Mouse (Mus musculus): ENCODE measurements around the gene Sdk2.

Gene Sdk2

DNA sequence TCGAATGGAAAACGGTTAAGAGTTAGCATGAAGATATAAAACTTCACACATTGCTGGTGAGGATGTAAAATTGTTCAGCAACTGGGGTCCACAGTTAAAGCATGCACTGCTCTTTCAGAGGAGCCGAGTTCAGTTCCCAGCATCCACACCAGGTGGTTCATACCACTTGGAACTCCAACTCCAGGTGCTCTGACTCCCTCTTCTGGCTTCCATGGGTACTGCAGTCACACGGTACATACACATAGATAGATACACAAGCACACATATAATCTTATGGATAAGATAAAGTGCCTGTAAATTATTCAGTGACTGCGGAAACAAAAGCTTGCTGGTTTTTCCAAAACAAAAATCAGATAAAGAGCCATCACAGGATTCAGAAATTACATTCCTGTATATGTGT, 19.9 kb downstream of the Sdk2 start:
- no peak for DNase-seq (ENCODE audit: low spot score in 2 of 2)

DNA sequence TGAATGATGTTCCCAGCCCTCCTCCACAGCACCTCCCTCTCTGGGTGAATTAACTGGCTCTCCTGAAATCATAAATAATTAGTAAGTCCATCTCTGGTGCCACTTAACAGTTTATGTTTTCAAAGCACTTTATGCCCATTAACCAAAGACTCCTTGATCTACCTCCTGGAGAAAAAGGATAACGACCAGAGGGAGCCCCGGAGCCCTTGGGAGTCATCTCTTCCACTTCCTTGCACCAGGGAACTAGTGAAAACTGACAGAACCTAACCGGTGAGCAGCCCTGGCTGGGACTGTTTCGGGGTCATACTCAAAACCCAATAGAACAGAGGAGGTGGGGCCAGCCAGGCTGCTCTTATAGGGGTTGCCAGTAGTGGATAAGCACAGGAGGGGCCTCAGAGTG, 22.5 kb downstream of the Sdk2 start:
- DNase-seq (ENCODE audit: low spot score in 2 of 2): no peak

DNA sequence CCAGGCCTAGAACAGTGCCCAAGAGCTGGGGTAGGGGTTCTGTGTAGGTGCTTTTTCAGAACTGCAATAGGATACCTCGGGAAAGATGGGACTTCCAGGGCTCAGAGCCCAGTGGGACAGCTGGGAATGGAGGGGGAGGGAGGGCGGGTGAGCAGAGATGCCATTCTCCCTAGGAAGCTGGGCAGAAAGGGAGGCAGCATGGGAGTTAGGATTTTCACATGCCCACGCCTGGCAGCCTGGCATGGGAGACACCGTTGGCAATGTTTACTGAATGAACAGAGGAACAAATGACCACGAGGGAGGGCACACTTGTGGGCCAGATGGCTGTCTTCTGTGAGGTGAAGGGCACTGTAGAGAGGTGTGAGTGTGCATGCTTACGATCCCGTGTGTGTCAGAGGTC, 23.3 kb downstream of the Sdk2 start:
- no peak for DNase-seq (ENCODE audit: low spot score in 2 of 2)

- DNase-seq (ENCODE audit: low spot score in 2 of 2): no peak
These were observed 26.3 kb downstream of the Sdk2 start for GRCm38 (mm10) chr11:114040391-114041035.

DNA sequence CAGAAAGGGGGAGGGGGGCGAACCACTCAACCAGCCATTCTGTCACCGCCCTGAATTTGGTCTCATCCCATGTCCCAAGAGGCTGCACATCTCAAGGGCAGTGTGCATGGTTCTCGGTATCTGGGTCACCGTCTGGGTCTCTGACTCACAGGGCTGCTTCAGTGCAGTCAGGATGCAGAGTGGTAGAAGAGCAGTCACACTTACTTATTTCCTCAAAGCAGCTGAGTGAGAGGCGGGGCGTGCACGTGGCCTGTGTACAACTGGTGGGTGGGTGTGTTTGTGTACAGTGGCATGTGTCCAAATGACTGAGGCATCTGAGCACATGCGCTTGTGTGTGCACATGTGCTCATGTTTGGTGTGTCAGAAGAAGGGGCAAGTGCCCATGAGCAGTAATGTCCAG, 28.8 kb downstream of the Sdk2 start:
- DNase-seq (ENCODE audit: low spot score in 2 of 2): peak in 1 of 2 experiments; percentile 45

DNA sequence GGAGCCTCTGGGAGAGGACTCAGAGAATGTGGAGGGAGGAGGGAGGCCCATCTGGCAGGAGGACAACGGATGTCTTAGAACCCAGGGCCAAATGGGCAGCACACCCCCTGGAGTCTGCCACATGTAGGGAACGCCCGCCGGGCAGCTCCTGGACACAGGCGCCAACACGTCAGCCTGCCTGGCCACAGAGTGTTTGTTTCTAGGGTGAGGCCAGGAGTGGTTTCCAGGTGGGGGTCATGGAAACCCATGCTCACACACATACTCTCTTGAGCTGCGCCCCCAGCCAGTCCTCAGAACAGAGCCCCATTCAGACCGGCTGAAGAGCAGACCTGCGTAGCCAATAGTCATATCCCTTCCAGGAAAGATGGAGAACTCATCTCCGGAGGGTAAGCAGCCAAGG, 35.4 kb downstream of the Sdk2 start:
- no peak for DNase-seq (ENCODE audit: low spot score in 2 of 2)

GRCm38 (mm10) chr11:114030214-114030613, 36.6 kb downstream of the Sdk2 start:
- no peak for DNase-seq (ENCODE audit: low spot score in 2 of 2)

- DNase-seq (ENCODE audit: low spot score in 2 of 2): no peak
These were observed 38.3 kb downstream of the Sdk2 start for GRCm38 (mm10) chr11:114028512-114028911.

GRCm38 (mm10) chr11:114028021-114028420, 38.8 kb downstream of the Sdk2 start:
- DNase-seq (ENCODE audit: low spot score in 2 of 2): no peak

DNA sequence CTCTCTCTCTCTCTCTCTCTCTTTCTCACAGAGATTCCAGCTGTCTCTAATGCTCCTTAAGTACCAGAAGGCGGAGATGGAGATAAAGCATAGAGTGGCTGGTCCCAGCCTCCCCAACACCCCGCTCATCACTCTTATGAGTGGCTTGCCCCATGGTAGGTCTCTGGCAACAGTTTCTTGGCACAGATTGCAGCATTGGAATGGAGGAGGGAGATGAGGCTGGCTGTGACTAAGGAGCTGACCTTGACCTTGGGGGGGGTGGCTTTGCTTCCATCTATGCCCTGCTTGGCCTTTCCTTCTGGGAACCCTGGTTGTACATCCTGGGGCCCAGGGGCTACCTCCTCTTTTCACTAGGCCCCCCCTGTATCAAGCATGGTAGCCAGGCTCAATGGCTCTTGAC, 41.8 kb downstream of the Sdk2 start:
- DNase-seq (ENCODE audit: low spot score in 2 of 2): no peak

- no peak for DNase-seq (ENCODE audit: low spot score in 2 of 2)
These were observed 42.9 kb downstream of the Sdk2 start for GRCm38 (mm10) chr11:114023965-114024364.

- no peak for DNase-seq (ENCODE audit: low spot score in 2 of 2)
These were observed 44.7 kb downstream of the Sdk2 start for GRCm38 (mm10) chr11:114022166-114022565.

- no peak for DNase-seq (ENCODE audit: low spot score in 2 of 2)
These were observed 47.8 kb downstream of the Sdk2 start for GRCm38 (mm10) chr11:114019087-114019486.

DNA sequence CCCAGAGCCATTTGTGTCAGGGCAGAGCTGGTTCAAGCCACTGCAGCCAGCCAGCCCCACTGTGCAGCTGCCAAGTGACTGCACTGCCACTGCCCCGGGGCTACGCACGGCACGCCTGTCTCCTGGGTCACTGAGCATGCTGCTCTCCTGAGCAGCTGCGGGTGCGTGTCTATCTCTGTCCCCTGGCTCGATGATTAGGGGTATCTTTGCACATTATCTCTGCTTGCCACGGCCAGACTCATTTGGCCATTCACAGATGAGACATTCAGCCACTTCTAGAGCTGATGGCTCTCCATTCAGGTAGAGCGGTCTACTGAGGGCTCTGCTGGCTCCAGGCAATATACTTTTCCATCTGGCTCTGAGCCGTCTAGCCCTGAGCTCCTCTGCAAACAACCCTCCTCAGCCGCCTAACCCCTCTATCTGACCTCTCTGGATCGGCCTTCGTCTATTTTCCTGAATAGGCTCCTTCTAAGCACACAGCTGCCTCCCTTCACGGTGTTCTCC, 49.9 kb downstream of the Sdk2 start:
- DNase-seq (ENCODE audit: low spot score in 2 of 2): no peak

DNA sequence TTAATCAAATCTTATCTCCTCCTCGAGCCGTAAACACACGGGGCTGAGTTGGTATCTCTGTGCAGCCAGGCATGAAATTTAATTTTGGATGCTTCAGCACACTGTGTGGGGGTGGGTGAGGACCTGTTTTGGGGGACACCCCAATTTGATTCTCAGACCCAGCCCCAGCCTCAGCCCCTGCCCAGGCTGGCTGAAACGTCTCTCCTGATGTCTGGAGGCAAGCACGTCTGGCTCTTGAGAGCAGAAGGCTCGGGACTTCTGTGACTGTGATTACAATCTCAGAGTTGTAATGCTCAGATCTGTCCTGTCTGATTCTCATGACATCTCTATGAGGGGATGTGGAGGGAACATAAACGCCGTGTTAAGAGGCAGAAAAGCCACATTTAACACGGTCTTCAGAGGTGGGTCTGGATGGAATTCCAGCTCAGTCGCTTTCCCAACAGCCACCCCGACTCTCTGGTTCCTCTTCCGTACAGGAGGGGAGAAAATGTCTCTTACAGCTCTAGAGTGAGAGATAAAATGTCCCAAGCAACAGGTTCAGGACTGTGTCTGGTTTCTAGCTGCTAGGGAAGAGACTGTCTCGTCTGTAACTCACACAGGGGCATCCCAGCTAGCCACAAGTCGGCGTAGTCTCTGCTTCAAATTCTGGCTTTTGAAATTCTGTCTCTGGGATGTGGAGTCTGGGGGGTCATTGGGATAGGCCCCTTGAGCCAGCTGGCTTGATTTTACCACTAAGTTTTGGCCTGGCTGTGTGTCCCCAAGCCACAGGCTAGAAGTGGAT, 50.5 kb downstream of the Sdk2 start:
- DNase-seq (ENCODE audit: low spot score in 2 of 2): no peak

- DNase-seq (ENCODE audit: low spot score in 2 of 2): no peak
These were observed 55.3 kb downstream of the Sdk2 start for GRCm38 (mm10) chr11:114011523-114011922.

- no peak for DNase-seq (ENCODE audit: low spot score in 2 of 2)
These were observed 61.0 kb downstream of the Sdk2 start for GRCm38 (mm10) chr11:114005879-114006278.

- DNase-seq (ENCODE audit: low spot score in 2 of 2): no peak
These were observed 62.2 kb downstream of the Sdk2 start for GRCm38 (mm10) chr11:114004651-114005050.

GRCm38 (mm10) chr11:114003195-114003594, 63.7 kb downstream of the Sdk2 start:
- DNase-seq (ENCODE audit: low spot score in 2 of 2): no peak

- no peak for DNase-seq (ENCODE audit: low spot score in 2 of 2)
These were observed 66.8 kb downstream of the Sdk2 start for GRCm38 (mm10) chr11:114000051-114000450.

DNA sequence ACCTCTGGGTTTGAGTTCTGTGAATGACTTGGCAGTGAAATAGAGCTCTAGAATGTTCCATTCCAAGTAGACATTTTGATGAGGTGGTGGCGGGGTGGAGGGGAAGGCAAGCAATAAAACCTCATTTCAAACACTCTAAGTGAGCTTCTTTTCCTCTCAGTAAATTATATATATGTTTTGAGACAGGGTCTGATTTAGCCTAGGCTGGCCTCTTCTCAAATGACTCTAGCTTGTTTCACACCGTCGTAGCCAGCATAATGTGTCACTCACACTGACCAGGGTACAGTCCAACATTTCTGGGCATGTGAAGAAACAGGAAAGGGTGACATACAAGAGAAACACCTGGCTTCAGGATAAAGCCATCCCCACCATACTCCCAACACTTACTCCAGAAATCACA, 68.1 kb downstream of the Sdk2 start:
- no peak for DNase-seq (ENCODE audit: low spot score in 2 of 2)

- no peak for DNase-seq (ENCODE audit: low spot score in 2 of 2)
These were observed 72.9 kb downstream of the Sdk2 start for GRCm38 (mm10) chr11:113993921-113994320.

GRCm38 (mm10) chr11:113992894-113993293, 74.0 kb downstream of the Sdk2 start:
- no peak for DNase-seq (ENCODE audit: low spot score in 2 of 2)

Measured in frontal cortex, postnatal 10 days (tissue).